Mouse (Mus musculus): Measurements from ENCODE around the gene Scyl1.

Scyl1 gene

GRCm38 (mm10) chr19:5803041-5803880 is 32.0 kb upstream of the Scyl1 start:
- DNase-seq (ENCODE audit: low spot score in 2 of 2): peak; percentile 99

- DNase-seq (ENCODE audit: low spot score in 2 of 2): no peak
These were observed 31.5 kb upstream of the Scyl1 start for GRCm38 (mm10) chr19:5802787-5803040.

- DNase-seq (ENCODE audit: low spot score in 2 of 2): peak; percentile 94 to 97
These were observed 31.0 kb upstream of the Scyl1 start for GRCm38 (mm10) chr19:5802011-5802786.

GRCm38 (mm10) chr19:5801432-5801964 is 30.3 kb upstream of the Scyl1 start:
- no peak for DNase-seq (ENCODE audit: low spot score in 2 of 2)

- no peak for DNase-seq (ENCODE audit: low spot score in 2 of 2)
These were observed 29.6 kb upstream of the Scyl1 start for GRCm38 (mm10) chr19:5800632-5801431.

- DNase-seq (ENCODE audit: low spot score in 2 of 2): no peak
These were observed 29.1 kb upstream of the Scyl1 start for GRCm38 (mm10) chr19:5800350-5800631.

GRCm38 (mm10) chr19:5799566-5800349 is 28.5 kb upstream of the Scyl1 start:
- peak in 1 of 2 experiments; percentile 39 for DNase-seq (ENCODE audit: low spot score in 2 of 2)

- no peak for DNase-seq (ENCODE audit: low spot score in 2 of 2)
These were observed 27.7 kb upstream of the Scyl1 start for GRCm38 (mm10) chr19:5798700-5799479.

GRCm38 (mm10) chr19:5797381-5798111 is 26.3 kb upstream of the Scyl1 start:
- DNase-seq (ENCODE audit: low spot score in 2 of 2): no peak

GRCm38 (mm10) chr19:5796573-5797111 is 25.4 kb upstream of the Scyl1 start:
- no peak for DNase-seq (ENCODE audit: low spot score in 2 of 2)

GRCm38 (mm10) chr19:5795668-5796572 is 24.7 kb upstream of the Scyl1 start:
- no peak for DNase-seq (ENCODE audit: low spot score in 2 of 2)

- peak; percentile 41 to 45 for DNase-seq (ENCODE audit: low spot score in 2 of 2)
These were observed 23.8 kb upstream of the Scyl1 start for GRCm38 (mm10) chr19:5794771-5795576.

- DNase-seq (ENCODE audit: low spot score in 2 of 2): peak in 1 of 2 experiments; percentile 29
These were observed 22.9 kb upstream of the Scyl1 start for GRCm38 (mm10) chr19:5793917-5794770.

- DNase-seq (ENCODE audit: low spot score in 2 of 2): peak; percentile 55 to 76
These were observed 21.9 kb upstream of the Scyl1 start for GRCm38 (mm10) chr19:5793116-5793515.

- no peak for DNase-seq (ENCODE audit: low spot score in 2 of 2)
These were observed 20.1 kb upstream of the Scyl1 start for GRCm38 (mm10) chr19:5791329-5791728.

- DNase-seq (ENCODE audit: low spot score in 2 of 2): no peak
These were observed 17.8 kb upstream of the Scyl1 start for GRCm38 (mm10) chr19:5789066-5789465.

- no peak for DNase-seq (ENCODE audit: low spot score in 2 of 2)
These were observed 17.4 kb upstream of the Scyl1 start for GRCm38 (mm10) chr19:5788620-5789019.

Data from heart, adult 9 months (tissue).